Mouse (Mus musculus) kidney, adult 2 months (tissue): Measurements from ENCODE around the gene Ptch1. TPM values are rescaled to one million over a fixed set of nuclear protein-coding genes. Genes with fewer than 3 reads are reported as not detected.

Experiments used
- DNase-seq: peaks from one replicate; pipeline ENCODE4 v3.0.0; 2021
- H3K27ac ChIP-seq: fragments of 200-500 bp; 2 replicates; pipeline ENCODE4 v1.5.1; 2012; ENCODE audit warnings: low read depth, low read length, control low read depth, inconsistent platforms; ENCODE audit not compliant: insufficient read depth
- H3K27me3 ChIP-seq: fragments of 200-500 bp; replicated peaks from 2 replicates; pipeline ENCODE4 v1.6.1; 2012; ENCODE audit warnings: mild to moderate bottlenecking, moderate library complexity, low read length, inconsistent platforms; ENCODE audit not compliant: control insufficient read depth, insufficient read depth
- H3K36me3 ChIP-seq: fragments of 200-500 bp; 2 replicates; pipeline ENCODE4 v1.6.1; 2012; ENCODE audit warnings: mild to moderate bottlenecking, moderate library complexity, low read length, inconsistent platforms; ENCODE audit not compliant: control insufficient read depth, insufficient read depth
- H3K4me1 ChIP-seq: fragments of 200-500 bp; 2 replicates; pipeline ENCODE4 v1.6.1; 2011; ENCODE audit warnings: low read length; ENCODE audit not compliant: control insufficient read depth, insufficient read depth
- H3K4me3 ChIP-seq: fragments of 200-500 bp; 2 replicates; pipeline ENCODE4 v1.5.1; 2011; ENCODE audit warnings: mild to moderate bottlenecking, low read depth, low read length, control low read depth; ENCODE audit not compliant: insufficient read depth
- CTCF ChIP-seq: fragments of 200-500 bp; conservative IDR thresholded peaks from 2 replicates; pipeline ENCODE4 v1.5.1; 2011; ENCODE audit warnings: low read depth, mild to moderate bottlenecking, control low read depth, low read length, moderate library complexity, mixed read lengths; ENCODE audit not compliant: insufficient read depth, insufficient read length
- POLR2A ChIP-seq: fragments of 200-500 bp; IDR thresholded peaks from one replicate; pipeline ENCODE4 v1.6.1; 2011; ENCODE audit warnings: low read depth, low read length, control low read depth
- WGBS: fragments of 180-500 bp; shearing (Covaris S2); methylation state at CpG from one replicate; pipeline ENCODE4 v1.1.7; 2018; 5-methylcytosine and 5-hydroxymethylcytosine counted together
- polyA plus RNA-seq: library from polyadenylated mRNA; depleted of rRNA; stranded (reverse); fragments of >200 nt; gene quantifications from 2 replicates; pipeline ENCODE4 v1.2.3, GENCODE M21; 2012

The Ptch1 gene
- polyA plus RNA-seq, 1 experiment: 17.5 TPM

DNA sequence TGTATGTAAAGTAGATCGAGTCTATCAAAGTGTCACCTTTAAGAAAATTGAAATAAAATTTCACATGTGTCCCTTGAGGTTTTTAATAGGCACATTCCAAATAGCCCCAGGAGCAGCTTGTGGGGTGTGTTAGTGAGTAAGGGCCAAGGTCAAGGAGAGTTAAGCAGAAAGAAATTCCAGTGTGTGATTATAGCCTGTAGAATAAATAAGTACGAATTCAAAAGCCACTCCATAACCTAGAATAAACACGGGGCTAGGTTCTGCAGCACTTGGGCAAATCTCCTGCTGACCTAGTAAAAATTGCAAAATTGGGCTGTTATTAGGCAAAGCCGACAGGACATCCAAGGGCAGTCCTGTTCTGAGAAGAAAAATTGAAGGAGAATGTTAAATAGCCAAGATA is 38.4 kb downstream of the Ptch1 start:
- TF ChIP-seq POLR2A (no peak), CTCF (no peak)
- Histone ChIP-seq H3K4me3 (no peak overlapping the region), H3K4me1 (no peaks in the 10 kb centered on the region), H3K27me3 (no peaks in the 10 kb centered on the region), H3K27ac (no peak overlapping the region), H3K36me3 (peaks cover 6% of the 10 kb centered on the region)
- no peak for DNase-seq
- 64% methylated on average over 4 of the region's 4 CpGs for WGBS

DNA sequence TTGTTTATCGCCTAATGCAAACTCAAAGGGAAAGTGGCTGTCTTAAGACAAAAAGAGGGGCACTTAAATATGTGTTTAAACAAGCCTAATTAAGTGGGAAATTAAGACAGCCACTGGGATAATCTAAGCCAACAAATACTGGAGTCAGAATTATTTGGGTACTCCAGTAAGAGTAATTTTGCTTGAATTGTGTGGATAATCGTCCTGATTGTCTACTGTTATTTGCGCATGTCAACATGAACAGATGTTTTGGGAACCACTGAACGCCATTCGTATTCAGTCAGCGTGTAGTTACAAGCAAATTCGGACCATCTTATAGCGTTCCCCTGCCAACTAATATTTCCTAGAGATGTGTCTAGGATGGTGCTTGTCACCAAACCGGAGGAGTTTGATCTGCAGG is 42.5 kb downstream of the Ptch1 start:
- no peaks in the 10 kb centered on the region for H3K27me3 ChIP-seq
- TF ChIP-seq CTCF (no peak), POLR2A (no peak)
- H3K27ac ChIP-seq: no peak overlapping the region
- 90% methylated on average over 9 of the region's 9 CpGs for WGBS
- H3K4me3 ChIP-seq: no peak overlapping the region
- H3K4me1 ChIP-seq: no peaks in the 10 kb centered on the region
- H3K36me3 ChIP-seq: peaks cover 6% of the 10 kb centered on the region
- no peak for DNase-seq

DNA sequence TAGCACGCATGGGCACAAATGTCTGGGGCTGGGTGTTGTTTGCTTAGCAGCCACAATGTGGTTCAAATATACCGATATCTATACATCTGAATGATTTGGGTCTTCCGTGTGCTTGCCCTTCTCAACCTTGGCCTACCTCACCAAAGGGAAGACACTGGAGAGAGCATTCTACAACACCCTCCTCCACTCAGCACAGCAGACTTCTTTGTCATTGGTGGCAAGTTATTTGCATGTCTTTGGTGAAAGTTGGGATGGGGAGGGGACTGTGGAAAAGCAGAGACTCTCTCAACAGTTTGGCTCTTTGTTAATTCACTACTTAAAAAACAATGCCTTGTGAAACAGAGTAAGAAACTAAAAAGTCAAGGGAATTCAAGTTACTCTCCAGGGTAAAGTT is 43.0 kb downstream of the Ptch1 start:
- Histone ChIP-seq H3K27me3 (no peaks in the 10 kb centered on the region), H3K4me1 (no peaks in the 10 kb centered on the region), H3K4me3 (no peak overlapping the region), H3K27ac (no peak overlapping the region), H3K36me3 (peaks cover 6% of the 10 kb centered on the region)
- WGBS: 80% methylated on average over 3 of the region's 3 CpGs
- TF ChIP-seq POLR2A (no peak), CTCF (no peak)
- DNase-seq: no peak

DNA sequence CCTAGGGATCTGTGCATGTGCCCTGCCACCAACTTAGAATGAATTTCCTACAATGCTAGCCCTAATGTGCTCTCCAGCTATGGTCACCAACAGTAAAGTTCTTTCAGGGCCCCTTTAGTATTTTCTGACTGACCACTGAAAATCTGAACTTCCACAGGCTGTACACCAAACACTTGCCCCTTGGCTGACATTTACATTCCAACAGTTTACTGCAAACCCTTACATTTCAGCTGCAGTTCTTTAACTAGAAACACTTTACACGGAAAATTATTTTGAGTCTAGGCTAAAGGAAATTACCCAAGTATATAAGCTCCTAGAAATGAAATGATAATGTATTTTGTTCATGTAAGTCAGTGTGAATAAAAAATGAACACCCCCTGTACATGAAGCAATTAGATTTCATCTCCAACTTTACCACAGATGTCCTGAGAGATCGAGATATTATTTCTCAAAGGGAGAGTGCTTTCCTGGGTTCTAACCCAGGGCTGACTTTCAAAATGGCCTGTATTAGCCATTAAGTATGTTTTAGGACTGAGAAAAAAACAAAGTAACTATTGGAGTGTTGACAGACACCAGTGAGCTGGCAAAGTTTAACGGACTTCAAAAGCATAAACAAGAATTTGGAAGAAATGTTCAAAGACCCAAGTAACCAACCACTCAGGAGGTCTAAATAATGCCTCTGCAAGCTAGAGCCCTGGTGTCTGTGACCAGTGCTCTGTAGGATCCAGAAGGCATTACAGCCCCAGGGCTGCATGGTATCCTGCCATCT is 43.6 kb downstream of the Ptch1 start:
- H3K27ac ChIP-seq: no peak overlapping the region
- DNase-seq: no peak
- 59% methylated on average over 3 of the region's 3 CpGs for WGBS
- no peaks in the 10 kb centered on the region for H3K4me1 ChIP-seq
- H3K27me3 ChIP-seq: no peaks in the 10 kb centered on the region
- H3K4me3 ChIP-seq: no peak overlapping the region
- TF ChIP-seq POLR2A (no peak), CTCF (no peak)
- peaks cover 6% of the 10 kb centered on the region for H3K36me3 ChIP-seq

DNA sequence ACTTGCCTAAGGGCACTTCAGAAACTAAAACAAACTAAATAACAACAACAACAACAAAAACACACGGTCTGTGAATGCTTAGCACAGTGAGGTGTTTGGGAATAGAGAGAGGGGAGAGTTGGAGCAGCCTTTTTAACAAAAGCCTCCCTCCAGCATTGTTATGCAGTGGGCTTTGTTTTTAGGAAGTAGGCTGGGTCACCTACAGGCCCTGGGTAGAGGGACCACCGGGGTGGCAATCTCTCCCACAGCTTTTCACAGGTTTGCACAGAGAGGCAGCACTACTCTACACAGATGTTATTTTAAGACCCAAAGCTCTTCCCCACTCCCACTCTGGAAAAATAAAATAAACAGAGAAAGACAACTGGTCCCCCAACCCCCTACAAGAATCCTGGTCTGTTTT is 44.5 kb downstream of the Ptch1 start:
- H3K4me1 ChIP-seq: no peaks in the 10 kb centered on the region
- WGBS: 43% methylated on average over 2 of the region's 2 CpGs
- H3K36me3 ChIP-seq: peaks cover 5% of the 10 kb centered on the region
- no peak overlapping the region for H3K27ac ChIP-seq
- no peak for DNase-seq
- H3K27me3 ChIP-seq: no peaks in the 10 kb centered on the region
- TF ChIP-seq CTCF (no peak), POLR2A (no peak)
- H3K4me3 ChIP-seq: no peak overlapping the region

DNA sequence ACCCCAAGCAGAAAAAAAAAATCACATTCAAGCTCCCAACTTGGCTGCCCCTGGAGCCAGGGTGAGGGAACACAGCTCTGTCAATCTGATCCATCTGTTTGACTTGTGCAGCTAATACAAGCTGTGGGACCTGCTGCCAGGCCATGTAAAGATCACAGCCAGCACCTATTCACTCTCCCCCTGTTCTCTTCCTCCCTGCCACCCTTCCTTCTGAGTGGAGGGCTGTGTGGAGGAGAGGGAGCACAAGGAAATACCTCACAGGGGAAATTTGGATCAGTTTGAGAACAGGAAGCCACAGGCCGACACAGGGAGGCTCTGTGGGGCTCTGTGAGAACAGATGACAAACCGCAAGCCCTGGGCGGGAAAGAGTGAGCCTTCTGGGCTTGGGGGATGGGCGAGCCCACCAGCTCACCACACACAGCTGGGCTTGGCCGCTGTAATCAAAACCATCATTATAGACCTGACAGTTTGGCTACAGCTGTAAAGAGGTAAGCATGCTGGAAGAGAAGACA is 45.2 kb downstream of the Ptch1 start:
- H3K27ac ChIP-seq: no peak overlapping the region
- no peaks in the 10 kb centered on the region for H3K27me3 ChIP-seq
- H3K4me1 ChIP-seq: no peaks in the 10 kb centered on the region
- no peak for DNase-seq
- peaks cover 4% of the 10 kb centered on the region for H3K36me3 ChIP-seq
- WGBS: 56% methylated on average over 5 of the region's 5 CpGs
- no peak overlapping the region for H3K4me3 ChIP-seq
- no peak for TF ChIP-seq CTCF
- TF ChIP-seq POLR2A: no peak

DNA sequence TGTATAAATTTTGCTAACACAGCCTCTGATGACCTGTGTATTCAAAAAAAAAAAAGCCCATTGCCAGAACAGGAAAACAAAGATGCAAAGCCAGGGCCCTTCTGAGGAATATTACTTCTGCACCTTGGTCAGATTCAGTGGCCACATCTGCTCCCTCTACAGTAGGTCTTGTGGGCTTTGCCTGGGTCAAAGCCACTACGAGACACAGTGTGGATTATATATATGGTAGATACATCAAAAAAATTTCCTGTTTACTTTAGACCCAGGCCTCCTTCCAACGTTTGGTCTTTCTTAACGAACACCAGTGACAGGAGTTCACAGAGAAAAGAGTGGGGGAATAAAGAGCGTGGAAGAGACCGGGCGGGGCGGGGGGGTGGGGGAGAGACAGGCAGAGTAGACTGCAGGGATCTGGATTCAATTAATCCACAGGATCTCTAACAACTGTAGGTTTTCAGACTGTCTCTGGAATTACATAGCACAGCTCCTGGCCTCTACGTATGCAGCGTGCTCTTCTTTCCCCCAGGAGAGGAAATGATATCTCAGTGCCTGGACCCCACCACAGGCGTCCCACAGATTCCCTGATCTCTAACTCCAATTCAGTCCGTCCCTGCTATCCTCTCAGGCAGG is 47.7 kb downstream of the Ptch1 start:
- WGBS: 82% methylated on average over 11 of the region's 11 CpGs
- no peaks in the 10 kb centered on the region for H3K27me3 ChIP-seq
- H3K4me3 ChIP-seq: no peak overlapping the region
- H3K4me1 ChIP-seq: no peaks in the 10 kb centered on the region
- H3K27ac ChIP-seq: no peak overlapping the region
- no peak for DNase-seq
- TF ChIP-seq CTCF (no peak), POLR2A (no peak)
- H3K36me3 ChIP-seq: peaks cover 5% of the 10 kb centered on the region
